Mouse (Mus musculus) kidney, adult 2 months (tissue): ENCODE results near the gene Ccl26. TPM values are rescaled to one million over a fixed set of nuclear protein-coding genes. Genes with fewer than 3 reads are reported as not detected.
A peak's percentile ranks its signal among the peaks of the same experiment; 100 is the strongest.

Experiments
- DNase-seq: peaks from one replicate; pipeline ENCODE4 v3.0.0; 2021
- H3K27ac ChIP-seq: fragments of 200-500 bp; 2 replicates; pipeline ENCODE4 v1.5.1; 2012; ENCODE audit warnings: low read depth, low read length, control low read depth, inconsistent platforms; ENCODE audit not compliant: insufficient read depth
- H3K27me3 ChIP-seq: fragments of 200-500 bp; replicated peaks from 2 replicates; pipeline ENCODE4 v1.6.1; 2012; ENCODE audit warnings: mild to moderate bottlenecking, moderate library complexity, low read length, inconsistent platforms; ENCODE audit not compliant: control insufficient read depth, insufficient read depth
- H3K36me3 ChIP-seq: fragments of 200-500 bp; 2 replicates; pipeline ENCODE4 v1.6.1; 2012; ENCODE audit warnings: mild to moderate bottlenecking, moderate library complexity, low read length, inconsistent platforms; ENCODE audit not compliant: control insufficient read depth, insufficient read depth
- H3K4me1 ChIP-seq: fragments of 200-500 bp; 2 replicates; pipeline ENCODE4 v1.6.1; 2011; ENCODE audit warnings: low read length; ENCODE audit not compliant: control insufficient read depth, insufficient read depth
- H3K4me3 ChIP-seq: fragments of 200-500 bp; 2 replicates; pipeline ENCODE4 v1.5.1; 2011; ENCODE audit warnings: mild to moderate bottlenecking, low read depth, low read length, control low read depth; ENCODE audit not compliant: insufficient read depth
- CTCF ChIP-seq: fragments of 200-500 bp; conservative IDR thresholded peaks from 2 replicates; pipeline ENCODE4 v1.5.1; 2011; ENCODE audit warnings: low read depth, mild to moderate bottlenecking, control low read depth, low read length, moderate library complexity, mixed read lengths; ENCODE audit not compliant: insufficient read depth, insufficient read length
- POLR2A ChIP-seq: fragments of 200-500 bp; IDR thresholded peaks from one replicate; pipeline ENCODE4 v1.6.1; 2011; ENCODE audit warnings: low read depth, low read length, control low read depth
- WGBS: fragments of 180-500 bp; shearing (Covaris S2); methylation state at CpG from one replicate; pipeline ENCODE4 v1.1.7; 2018; 5-methylcytosine and 5-hydroxymethylcytosine counted together
- polyA plus RNA-seq: library from polyadenylated mRNA; depleted of rRNA; stranded (reverse); fragments of >200 nt; gene quantifications from 2 replicates; pipeline ENCODE4 v1.2.3, GENCODE M21; 2012

The Ccl26 gene
- polyA plus RNA-seq, 1 experiment, result not detected

- H3K4me3 ChIP-seq, result no peak overlapping the region
- WGBS, result 34% methylated on average over 4 of the region's 4 CpGs
- TF ChIP-seq CTCF, result no peak
- TF ChIP-seq POLR2A, result no peak
- H3K27ac ChIP-seq, result no peak overlapping the region
- DNase-seq, result no peak
- H3K4me1 ChIP-seq, result no peaks in the 10 kb centered on the region
- H3K36me3 ChIP-seq, result no peaks in the 10 kb centered on the region
- no peaks in the 10 kb centered on the region; the same call in 1 of the 2 replicates for H3K27me3 ChIP-seq
Observed at GRCm38 (mm10) chr5:135557051-135557450, 6.3 kb downstream of the Ccl26 start.

DNA sequence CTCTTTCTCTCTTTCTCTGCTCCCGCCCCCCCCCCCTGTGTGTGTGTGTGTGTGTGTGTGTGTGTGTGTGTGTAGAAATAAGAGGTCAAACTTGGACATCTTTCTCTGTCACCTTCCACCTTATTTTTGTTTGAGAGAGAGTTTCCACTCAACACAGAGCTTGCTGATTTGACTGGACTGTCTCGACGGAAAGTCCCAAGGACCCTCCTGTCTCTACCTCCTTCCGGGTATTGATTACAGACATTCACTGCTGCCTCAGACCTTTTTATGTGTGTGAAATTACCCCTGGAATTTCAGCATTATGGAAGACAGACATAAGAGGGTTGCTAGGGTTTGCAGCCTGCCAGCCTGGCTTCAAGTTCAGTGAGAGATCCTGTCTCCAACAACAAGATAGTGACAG, 7.1 kb downstream of the Ccl26 start:
- WGBS, result 79% methylated on average over 4 of the region's 4 CpGs
- DNase-seq, result no peak
- Histone ChIP-seq H3K27ac (no peak overlapping the region), H3K36me3 (no peaks in the 10 kb centered on the region), H3K27me3 (no peaks in the 10 kb centered on the region; the same call in 1 of the 2 replicates), H3K4me3 (no peak overlapping the region), H3K4me1 (no peaks in the 10 kb centered on the region)
- TF ChIP-seq POLR2A, result no peak
- no peak for TF ChIP-seq CTCF

GRCm38 (mm10) chr5:135551591-135551990, 11.8 kb downstream of the Ccl26 start:
- TF ChIP-seq POLR2A (no peak), CTCF (no peak)
- no peaks in the 10 kb centered on the region for H3K36me3 ChIP-seq
- no peaks in the 10 kb centered on the region for H3K4me1 ChIP-seq
- DNase-seq, result no peak
- 73% methylated on average over 3 of the region's 3 CpGs for WGBS
- H3K27ac ChIP-seq, result no peak overlapping the region
- H3K27me3 ChIP-seq, result no peaks in the 10 kb centered on the region
- H3K4me3 ChIP-seq, result no peak overlapping the region

DNA sequence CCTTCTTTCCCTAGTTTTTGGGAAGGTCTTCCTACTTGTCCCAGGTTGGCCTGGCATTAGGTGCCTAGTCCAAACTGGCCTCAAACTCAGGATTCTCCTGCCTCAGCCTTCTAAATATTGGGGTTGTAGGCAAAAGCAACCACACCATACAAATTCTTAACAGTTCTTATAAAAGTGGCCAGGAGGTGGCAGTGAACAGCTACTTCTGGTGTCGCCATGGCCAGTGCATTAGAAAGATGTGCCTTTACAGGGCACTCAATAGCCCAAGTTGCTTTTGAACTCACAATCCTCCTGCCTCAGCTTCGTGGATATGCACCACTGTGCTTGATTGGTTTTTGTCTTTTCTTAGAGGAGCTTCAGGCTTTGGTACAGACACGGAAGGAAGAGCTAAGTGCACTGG, 12.5 kb downstream of the Ccl26 start:
- Histone ChIP-seq H3K27me3 (no peaks in the 10 kb centered on the region), H3K4me1 (no peaks in the 10 kb centered on the region), H3K4me3 (no peak overlapping the region), H3K36me3 (no peaks in the 10 kb centered on the region), H3K27ac (no peak overlapping the region)
- DNase-seq, result peak; percentile 59
- 25% methylated on average over 3 of the region's 3 CpGs for WGBS
- TF ChIP-seq CTCF, result peak; percentile 53
- no peak for TF ChIP-seq POLR2A

DNA sequence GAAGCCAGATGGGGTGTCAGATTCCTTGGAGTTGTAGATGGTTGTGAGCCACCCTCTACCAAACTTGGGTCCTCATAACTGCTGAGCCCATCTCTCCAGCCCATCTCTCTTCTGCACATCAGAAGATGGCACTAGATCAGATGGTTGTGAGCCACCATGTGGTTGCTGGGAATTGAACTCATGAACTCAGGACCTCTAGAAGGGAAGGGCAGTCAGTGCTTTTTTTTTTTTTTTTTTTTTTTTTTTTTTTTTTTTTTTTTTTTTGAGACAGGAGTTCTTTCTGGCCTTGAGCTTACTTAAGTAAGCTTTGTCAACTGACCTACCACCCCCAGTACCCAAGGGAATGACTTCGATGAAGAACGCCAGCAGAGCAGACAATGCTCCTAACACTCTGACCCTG, 15.4 kb downstream of the Ccl26 start:
- Histone ChIP-seq H3K4me1 (no peaks in the 10 kb centered on the region), H3K27ac (no peak overlapping the region), H3K4me3 (no peak overlapping the region), H3K36me3 (no peaks in the 10 kb centered on the region), H3K27me3 (no peaks in the 10 kb centered on the region)
- TF ChIP-seq POLR2A, result no peak
- no peak for TF ChIP-seq CTCF
- no peak for DNase-seq
- WGBS, result 83% methylated on average over 2 of the region's 2 CpGs

DNA sequence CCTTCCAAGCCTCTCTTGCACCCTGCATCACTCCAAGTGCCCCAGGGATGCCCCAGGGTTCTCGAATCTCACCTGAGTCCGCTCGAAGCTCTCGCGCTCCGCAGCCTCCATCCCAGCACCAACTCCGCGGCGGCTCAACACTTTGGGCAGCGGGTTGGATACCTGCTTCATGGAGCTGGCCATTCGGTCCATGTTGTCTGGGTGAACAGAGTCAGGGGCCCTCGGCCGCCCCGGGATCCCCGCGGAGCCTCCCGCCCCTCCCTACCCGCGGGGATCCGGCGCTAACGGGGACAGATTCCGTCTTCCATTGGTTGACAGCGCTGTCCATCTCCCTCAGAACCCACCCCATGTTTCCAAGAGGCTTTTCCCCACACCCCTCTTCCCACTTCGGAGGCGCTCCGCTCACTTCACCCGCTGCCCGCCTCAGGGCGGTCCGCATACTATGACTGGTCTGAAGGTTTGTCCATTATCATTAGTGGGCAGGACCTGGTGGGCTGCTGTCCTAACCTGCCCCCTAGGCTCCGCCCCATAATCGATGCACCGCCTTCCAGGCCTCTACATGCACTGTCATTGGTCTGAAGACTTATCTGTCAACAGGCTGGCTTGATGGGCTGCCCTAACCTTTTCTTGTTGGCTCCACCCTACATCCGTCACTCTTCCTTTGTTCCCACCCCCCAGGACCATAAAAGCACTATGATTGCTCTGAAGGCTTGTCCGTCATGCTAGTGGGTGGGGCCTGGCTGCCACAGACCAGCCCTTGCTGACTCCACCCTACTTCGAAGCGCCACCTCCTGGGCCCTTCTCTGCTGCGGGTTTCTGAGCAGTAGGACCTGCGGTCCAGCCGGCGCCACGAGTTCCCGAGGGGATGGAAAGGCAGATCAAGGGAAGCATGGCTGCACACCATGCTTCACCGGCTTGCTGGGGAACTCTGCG, 18.2 kb downstream of the Ccl26 start, which contains the start of gene Hip1:
Gene Hip1, minus strand, starts transcription at position 256 of the 933 bp plus-strand sequence.
- under 1% methylated on average over 46 of the region's 46 CpGs for WGBS
- Histone ChIP-seq H3K4me1 (no peaks in the 10 kb centered on the region), H3K27ac (peak within 1 kb of the TSS; percentile 54; the same call in 1 of the 2 replicates), H3K36me3 (no peaks in the 10 kb centered on the region), H3K27me3 (no peaks in the 10 kb centered on the region), H3K4me3 (peak within 1 kb of the TSS; percentile 66)
- TF ChIP-seq POLR2A (no peak), CTCF (peak; percentile 54)
- DNase-seq, result peak; percentile 100

DNA sequence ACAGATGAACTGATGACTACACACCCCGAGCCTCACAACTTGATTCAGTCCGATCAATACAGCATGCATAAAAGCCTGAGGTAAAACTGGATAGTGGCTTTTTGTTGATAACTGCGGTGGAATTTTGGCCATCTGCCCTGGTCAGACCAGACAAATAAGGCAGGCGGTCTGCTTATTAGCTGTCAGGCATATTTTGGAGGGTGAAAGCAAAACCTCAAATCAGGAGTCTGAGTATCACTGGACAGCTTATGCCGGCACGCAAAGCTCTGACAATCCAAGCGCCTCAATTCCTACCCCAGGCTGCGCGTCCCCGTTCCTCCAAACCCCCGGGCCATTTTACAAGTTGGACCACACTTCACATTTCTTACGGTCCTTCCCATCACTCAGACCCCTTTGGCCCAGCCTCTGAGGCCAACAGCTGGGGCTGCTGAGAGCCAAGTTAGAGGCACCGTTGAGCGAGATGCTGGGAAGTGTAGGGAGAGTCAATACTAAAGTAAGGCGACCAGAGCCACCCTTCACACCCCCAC, 19.3 kb downstream of the Ccl26 start:
- WGBS, result 11% methylated on average over 15 of the region's 15 CpGs
- no peak for TF ChIP-seq POLR2A
- Histone ChIP-seq H3K36me3 (no peaks in the 10 kb centered on the region), H3K4me3 (peak overlapping the region; percentile 66), H3K27ac (peak overlapping the region; percentile 54; the same call in 1 of the 2 replicates), H3K27me3 (no peaks in the 10 kb centered on the region), H3K4me1 (no peaks in the 10 kb centered on the region)
- peak; percentile 46 for DNase-seq
